Mouse (Mus musculus): ENCODE results near the gene Map2k2. TPM values are rescaled to one million over a fixed set of nuclear protein-coding genes. Genes with fewer than 3 reads are reported as not detected.

Gene Map2k2
- total RNA-seq, 1 experiment from 2014 or later: 66.5 TPM

GRCm38 (mm10) chr10:81092465-81093250, 13.1 kb upstream of the Map2k2 start:
- no peak for ATAC-seq (replicated peaks; ENCODE audit: insufficient number of reproducible peaks, low FRiP score, low TSS enrichment, poor library complexity, severe bottlenecking)

GRCm38 (mm10) chr10:81094931-81095678, 10.6 kb upstream of the Map2k2 start:
- no peak for ATAC-seq (replicated peaks; ENCODE audit: insufficient number of reproducible peaks, low FRiP score, low TSS enrichment, poor library complexity, severe bottlenecking)

GRCm38 (mm10) chr10:81106113-81106721, 502 bp downstream of the Map2k2 start:
- peak; percentile 67 for ATAC-seq (replicated peaks; ENCODE audit: insufficient number of reproducible peaks, low FRiP score, low TSS enrichment, poor library complexity, severe bottlenecking)

GRCm38 (mm10) chr10:81112946-81113345, 7.2 kb downstream of the Map2k2 start:
- no peak for ATAC-seq (replicated peaks; ENCODE audit: insufficient number of reproducible peaks, low FRiP score, low TSS enrichment, poor library complexity, severe bottlenecking)

GRCm38 (mm10) chr10:81119625-81120024, 13.9 kb downstream of the Map2k2 start:
- no peak for ATAC-seq (replicated peaks; ENCODE audit: insufficient number of reproducible peaks, low FRiP score, low TSS enrichment, poor library complexity, severe bottlenecking)

GRCm38 (mm10) chr10:81120650-81121049, 14.9 kb downstream of the Map2k2 start:
- no peak for ATAC-seq (replicated peaks; ENCODE audit: insufficient number of reproducible peaks, low FRiP score, low TSS enrichment, poor library complexity, severe bottlenecking)

- no peak for ATAC-seq (replicated peaks; ENCODE audit: insufficient number of reproducible peaks, low FRiP score, low TSS enrichment, poor library complexity, severe bottlenecking)
These were observed 17.2 kb downstream of the Map2k2 start for GRCm38 (mm10) chr10:81122889-81123288.

- no peak for ATAC-seq (replicated peaks; ENCODE audit: insufficient number of reproducible peaks, low FRiP score, low TSS enrichment, poor library complexity, severe bottlenecking)
These were observed 17.8 kb downstream of the Map2k2 start for GRCm38 (mm10) chr10:81123500-81123899.

GRCm38 (mm10) chr10:81134181-81134587, 28.5 kb downstream of the Map2k2 start:
- ATAC-seq (replicated peaks; ENCODE audit: insufficient number of reproducible peaks, low FRiP score, low TSS enrichment, poor library complexity, severe bottlenecking): peak; percentile 47

GRCm38 (mm10) chr10:81134966-81135681, 29.4 kb downstream of the Map2k2 start, which contains the start of gene Zbtb7a:
TSS of gene Zbtb7a (plus strand) at chr10:81135220.
- no peak for ATAC-seq (replicated peaks; ENCODE audit: insufficient number of reproducible peaks, low FRiP score, low TSS enrichment, poor library complexity, severe bottlenecking)

- no peak for ATAC-seq (replicated peaks; ENCODE audit: insufficient number of reproducible peaks, low FRiP score, low TSS enrichment, poor library complexity, severe bottlenecking)
These were observed 30.4 kb downstream of the Map2k2 start for GRCm38 (mm10) chr10:81135831-81136705.

GRCm38 (mm10) chr10:81136706-81137231, 31.1 kb downstream of the Map2k2 start:
- ATAC-seq (replicated peaks; ENCODE audit: insufficient number of reproducible peaks, low FRiP score, low TSS enrichment, poor library complexity, severe bottlenecking): no peak

GRCm38 (mm10) chr10:81137252-81138130, 31.8 kb downstream of the Map2k2 start:
- peak; percentile 75 for ATAC-seq (replicated peaks; ENCODE audit: insufficient number of reproducible peaks, low FRiP score, low TSS enrichment, poor library complexity, severe bottlenecking)

GRCm38 (mm10) chr10:81138131-81138782, 32.5 kb downstream of the Map2k2 start:
- peak; percentile 14 for ATAC-seq (replicated peaks; ENCODE audit: insufficient number of reproducible peaks, low FRiP score, low TSS enrichment, poor library complexity, severe bottlenecking)

GRCm38 (mm10) chr10:81138821-81139528, 33.3 kb downstream of the Map2k2 start:
- no peak for ATAC-seq (replicated peaks; ENCODE audit: insufficient number of reproducible peaks, low FRiP score, low TSS enrichment, poor library complexity, severe bottlenecking)

- no peak for ATAC-seq (replicated peaks; ENCODE audit: insufficient number of reproducible peaks, low FRiP score, low TSS enrichment, poor library complexity, severe bottlenecking)
These were observed 33.8 kb downstream of the Map2k2 start for GRCm38 (mm10) chr10:81139529-81139846.

Data from monocyte, adult 5-6 weeks (primary cell).